Mouse (Mus musculus): ENCODE measurements around the gene Ophn1.

DNA sequence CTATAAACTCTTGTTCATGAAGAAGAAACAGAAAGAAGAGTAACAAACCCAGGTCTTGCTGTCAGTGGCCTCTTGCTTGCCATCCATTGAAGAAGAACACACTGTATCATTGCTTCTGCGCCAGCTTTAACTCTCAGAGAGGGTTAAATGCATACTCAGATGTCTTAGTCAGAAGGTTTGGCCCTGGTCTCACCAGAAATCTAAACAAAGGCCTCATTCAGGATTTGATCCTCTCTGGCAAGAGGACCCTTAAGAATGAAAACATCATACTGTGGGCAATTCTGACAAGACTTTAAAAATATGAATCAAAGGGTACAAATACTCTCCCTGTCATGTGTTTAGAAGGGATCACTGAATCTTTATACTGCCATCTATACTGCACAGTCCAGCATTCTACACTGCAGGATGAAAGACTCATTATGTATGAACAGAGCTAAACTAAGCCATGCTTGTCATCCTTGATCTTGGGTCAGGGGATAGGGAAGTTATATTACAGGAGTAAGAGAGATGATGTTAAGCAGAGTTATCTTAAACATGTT, 139.5 kb downstream of the Ophn1 start:
- TF ChIP-seq CTCF (IDR thresholded peaks at IDR 0.05; ENCODE audit: low read depth, low read length) (no peak), POLR2A (IDR thresholded peaks at IDR 0.05; ENCODE audit: borderline replicate concordance, low read depth, low read length) (no peak)
